Mouse (Mus musculus) lung, postnatal 0 days (tissue): Measurements from ENCODE around the gene Taar2. TPM values are rescaled to one million over a fixed set of nuclear protein-coding genes. Genes with fewer than 3 reads are reported as not detected.

ENCODE experiments used
- ATAC-seq: fragments of 200-750 bp; cut with Nextera tagmentation; 2 replicates; pipeline ENCODE4 v1.8.0; 2017; ENCODE audit warnings: moderate library complexity
- DNase-seq: peaks from one replicate; pipeline ENCODE4 v3.0.0-alpha.2; 2016; ENCODE audit warnings: low spot score
- H3K27ac ChIP-seq: fragments of 300-500 bp; sonication (generic); 2 replicates; pipeline ENCODE4 v1.5.1; 2014; ENCODE audit warnings: antibody characterized with exemption, mild to moderate bottlenecking, low read length, mixed read lengths
- H3K27me3 ChIP-seq: fragments of 300-500 bp; sonication (generic); replicated peaks from 2 replicates; pipeline ENCODE4 v1.6.1; 2014; ENCODE audit warnings: low read length, mixed read lengths; ENCODE audit not compliant: insufficient read depth
- H3K36me3 ChIP-seq: fragments of 300-500 bp; sonication (generic); 2 replicates; pipeline ENCODE4 v1.6.1; 2014; ENCODE audit warnings: low read length, mixed read lengths; ENCODE audit not compliant: insufficient read depth
- H3K4me1 ChIP-seq: fragments of 300-500 bp; sonication (generic); 2 replicates; pipeline ENCODE4 v1.6.1; 2014; ENCODE audit warnings: antibody characterized with exemption, low read depth, low read length, mixed read lengths; ENCODE audit not compliant: insufficient read depth
- H3K4me2 ChIP-seq: fragments of 300-500 bp; sonication (generic); replicated peaks from 2 replicates; pipeline ENCODE4 v1.6.1; 2014; ENCODE audit warnings: low read depth, mild to moderate bottlenecking, low read length, moderate library complexity, mixed read lengths
- H3K4me3 ChIP-seq: fragments of 300-500 bp; sonication (generic); 2 replicates; pipeline ENCODE4 v1.5.1; 2014; ENCODE audit warnings: low read depth, low read length
- H3K9ac ChIP-seq: fragments of 300-500 bp; sonication (generic); replicated peaks from 2 replicates; pipeline ENCODE4 v1.6.1; 2014; ENCODE audit warnings: low read depth, mild to moderate bottlenecking
- H3K9me3 ChIP-seq: fragments of 300-500 bp; sonication (generic); 2 replicates; pipeline ENCODE4 v1.6.1; 2016; ENCODE audit warnings: low read length, mixed read lengths
- CTCF ChIP-seq: IDR thresholded peaks from 2 replicates; pipeline ENCODE4 v1.5.1; 2016; ENCODE audit warnings: antibody characterized with exemption, mild to moderate bottlenecking
- EP300 ChIP-seq: IDR thresholded peaks from 2 replicates; pipeline ENCODE4 v1.6.1; 2016; ENCODE audit warnings: antibody characterized with exemption, mild to moderate bottlenecking, control low read depth
- WGBS: fragments of 180-500 bp; shearing (Covaris S2); extraction: QIAGEN DNeasy Blood & Tissue Kit; methylation state at CpG from one replicate; pipeline ENCODE4 v1.1.7; 2014; 5-methylcytosine and 5-hydroxymethylcytosine counted together
- polyA plus RNA-seq: library from polyadenylated mRNA; unstranded; fragments of >200 nt; fragmentation: Nextera tagmentation; extraction: Ambion mirVana; gene quantifications from 2 replicates; pipeline ENCODE4 v1.2.1, GENCODE M21; 2015

The Taar2 gene
- polyA plus RNA-seq, 1 experiment from 2014 or later, result 0.16 TPM

DNA sequence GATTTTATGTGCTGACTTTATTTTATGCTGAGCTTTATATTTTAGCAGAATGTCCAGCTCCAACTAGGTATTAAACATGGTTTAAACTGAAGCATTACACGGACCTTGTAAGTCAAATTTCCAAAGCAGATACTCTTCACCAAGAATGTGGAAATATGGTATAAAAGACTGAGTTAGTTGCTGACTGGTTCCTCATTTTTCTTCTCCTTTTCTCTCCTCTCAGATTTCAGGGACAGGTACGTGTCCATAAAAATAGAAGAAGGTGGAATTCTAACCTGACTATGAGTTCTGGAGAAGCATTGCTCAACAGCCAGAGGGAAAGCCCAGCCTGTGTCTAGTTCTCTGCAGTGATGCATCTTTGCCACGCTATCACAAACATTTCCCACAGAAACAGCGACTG, 18.3 kb upstream of the Taar2 start, which contains the start of gene Taar1:
Gene Taar1 (plus strand): TSS at position 301 of the 400 bp plus-strand sequence.
- no peaks in the 10 kb centered on the region for H3K9me3 ChIP-seq
- H3K9ac ChIP-seq, result no peak within 1 kb of the TSS
- H3K4me2 ChIP-seq, result no peak within 1 kb of the TSS
- TF ChIP-seq CTCF (no peak), EP300 (no peak)
- WGBS, result 85% methylated on average over 4 of the region's 4 CpGs
- DNase-seq (no peak), ATAC-seq (no peak)
- H3K27ac ChIP-seq, result no peak within 1 kb of the TSS
- no peak within 1 kb of the TSS for H3K4me3 ChIP-seq
- H3K36me3 ChIP-seq, result no peaks in the 10 kb centered on the region
- no peaks in the 10 kb centered on the region for H3K4me1 ChIP-seq
- H3K27me3 ChIP-seq, result no peaks in the 10 kb centered on the region

DNA sequence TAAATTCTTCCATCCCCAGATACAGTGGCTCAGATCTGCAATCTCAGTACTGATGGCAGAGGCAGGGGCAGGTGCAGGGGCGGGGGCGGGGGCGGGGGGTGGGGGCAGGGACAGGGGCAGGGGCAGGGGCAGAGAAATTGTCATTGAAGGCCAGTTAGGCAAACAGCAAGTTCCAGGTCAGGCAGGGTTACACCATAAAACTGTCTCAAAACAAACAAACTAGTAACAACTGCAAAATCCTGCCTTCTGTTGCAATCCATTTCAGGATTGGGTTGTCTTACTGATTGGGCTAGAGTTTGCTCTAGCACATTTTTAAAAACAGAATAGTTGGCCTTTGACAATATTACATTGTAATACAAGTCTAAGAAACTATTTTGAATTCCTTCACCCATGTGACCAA, 15.9 kb upstream of the Taar2 start:
- H3K4me3 ChIP-seq, result no peak overlapping the region
- H3K4me2 ChIP-seq, result no peak overlapping the region
- no peak overlapping the region for H3K9ac ChIP-seq
- ATAC-seq (no peak), DNase-seq (no peak)
- TF ChIP-seq CTCF (no peak), EP300 (no peak)
- H3K4me1 ChIP-seq, result no peaks in the 10 kb centered on the region
- H3K27ac ChIP-seq, result no peak overlapping the region
- no peaks in the 10 kb centered on the region for H3K36me3 ChIP-seq
- H3K27me3 ChIP-seq, result no peaks in the 10 kb centered on the region
- WGBS, result 67% methylated on average over 3 of the region's 3 CpGs
- no peaks in the 10 kb centered on the region for H3K9me3 ChIP-seq

DNA sequence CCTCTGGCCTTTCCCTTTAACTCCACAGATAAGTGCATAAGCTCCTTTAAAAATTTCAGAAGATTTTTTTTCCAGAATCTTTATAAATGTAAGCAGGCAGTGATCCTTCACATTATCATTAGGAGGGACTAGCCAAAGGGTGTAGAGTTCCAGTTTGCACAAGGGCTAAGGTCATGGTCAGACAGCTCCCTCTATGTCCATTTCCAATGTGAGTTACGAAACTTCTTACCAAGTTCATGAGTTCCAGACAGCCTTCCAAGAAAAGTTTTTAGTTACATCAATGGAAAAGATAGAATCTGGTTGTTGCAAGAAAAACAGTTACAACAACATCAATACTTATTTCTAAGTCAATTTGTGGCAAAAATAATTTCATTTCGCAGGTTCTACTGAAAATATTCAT, 14.4 kb upstream of the Taar2 start:
- no peaks in the 10 kb centered on the region for H3K27me3 ChIP-seq
- H3K9ac ChIP-seq, result no peak overlapping the region
- no peaks in the 10 kb centered on the region for H3K9me3 ChIP-seq
- no peaks in the 10 kb centered on the region for H3K4me1 ChIP-seq
- no peak for TF ChIP-seq EP300
- TF ChIP-seq CTCF, result no peak
- H3K4me3 ChIP-seq, result no peak overlapping the region
- no peak overlapping the region for H3K27ac ChIP-seq
- DNase-seq, result no peak
- no peaks in the 10 kb centered on the region for H3K36me3 ChIP-seq
- no peak overlapping the region for H3K4me2 ChIP-seq
- ATAC-seq, result no peak
- WGBS, result 79% methylated on average over 2 of the region's 2 CpGs

DNA sequence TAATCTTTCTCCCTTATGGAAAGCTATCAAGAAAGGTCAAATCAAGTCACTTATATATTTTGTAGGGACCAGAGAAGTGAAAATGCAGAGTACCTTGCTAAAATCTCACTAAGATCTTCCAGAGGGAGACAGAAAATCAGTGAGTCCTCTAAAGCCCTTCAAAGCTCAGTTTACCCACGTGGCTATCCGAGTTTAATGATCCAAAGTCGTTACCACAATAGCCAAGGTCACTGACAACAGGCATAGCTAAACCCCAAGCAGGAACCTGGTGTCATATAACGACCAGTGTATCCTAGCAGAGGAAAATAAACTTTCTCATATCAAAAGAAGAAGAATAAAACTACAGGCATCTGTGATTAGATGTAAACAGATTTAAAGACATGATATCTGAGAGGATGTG, 759 bp upstream of the Taar2 start:
- Histone ChIP-seq H3K4me1 (no peaks in the 10 kb centered on the region), H3K9ac (no peak overlapping the region), H3K27me3 (no peaks in the 10 kb centered on the region), H3K27ac (no peak overlapping the region), H3K4me2 (no peak overlapping the region), H3K9me3 (no peaks in the 10 kb centered on the region), H3K4me3 (no peak overlapping the region), H3K36me3 (no peaks in the 10 kb centered on the region)
- ATAC-seq (no peak), DNase-seq (no peak)
- WGBS, result 37% methylated on average over 4 of the region's 4 CpGs
- no peak for TF ChIP-seq CTCF
- no peak for TF ChIP-seq EP300

DNA sequence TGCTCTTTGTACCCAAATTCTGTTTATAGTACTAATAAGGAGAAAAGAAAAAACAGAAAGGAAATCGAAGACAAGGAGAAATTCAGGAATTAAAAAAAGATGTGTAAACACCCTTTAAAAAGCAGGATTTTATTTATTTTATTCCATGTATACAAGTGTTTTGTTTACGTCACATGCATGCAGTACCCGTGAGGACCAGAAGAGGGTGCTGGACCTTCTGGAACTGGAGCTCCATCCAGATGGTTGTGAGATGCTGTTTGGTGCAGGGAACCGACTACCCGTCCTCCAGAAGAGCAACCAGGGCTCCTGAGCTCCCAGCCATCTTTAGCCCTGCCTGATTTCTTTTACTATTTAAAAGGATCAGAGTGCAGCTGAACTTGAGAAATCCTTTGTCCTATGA, 4.1 kb downstream of the Taar2 start:
- ATAC-seq (no peak), DNase-seq (no peak)
- TF ChIP-seq EP300 (no peak), CTCF (peak; percentile 47)
- Histone ChIP-seq H3K9ac (no peak overlapping the region), H3K4me1 (no peaks in the 10 kb centered on the region), H3K4me3 (no peak overlapping the region), H3K4me2 (no peak overlapping the region), H3K36me3 (no peaks in the 10 kb centered on the region), H3K27ac (no peak overlapping the region), H3K9me3 (no peaks in the 10 kb centered on the region), H3K27me3 (no peaks in the 10 kb centered on the region)
- 77% methylated on average over 5 of the region's 5 CpGs for WGBS

DNA sequence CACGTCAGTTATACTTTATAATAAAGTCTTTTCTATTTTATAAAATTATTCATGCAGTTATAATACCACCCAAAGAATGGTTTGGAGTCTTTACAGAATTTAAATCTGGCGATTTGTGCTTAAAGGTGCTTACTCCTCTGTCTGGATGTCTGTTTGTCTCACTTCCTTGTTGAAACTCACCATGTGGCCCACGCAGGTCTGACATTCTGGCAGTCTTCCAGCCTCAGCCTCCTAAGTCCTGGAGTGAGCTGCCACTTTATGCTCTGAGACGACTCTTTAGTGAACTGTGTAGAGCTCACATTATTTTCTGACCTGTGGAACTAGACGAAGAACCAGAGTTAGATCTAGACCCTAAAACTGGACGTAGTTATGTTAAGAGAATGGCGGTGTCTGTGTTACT, 9.7 kb downstream of the Taar2 start:
- Histone ChIP-seq H3K27ac (no peak overlapping the region), H3K4me2 (no peak overlapping the region), H3K9me3 (no peaks in the 10 kb centered on the region), H3K4me3 (no peak overlapping the region), H3K27me3 (no peaks in the 10 kb centered on the region), H3K9ac (no peak overlapping the region), H3K4me1 (no peaks in the 10 kb centered on the region), H3K36me3 (no peaks in the 10 kb centered on the region)
- TF ChIP-seq EP300 (no peak), CTCF (no peak)
- 41% methylated on average over 7 of the region's 7 CpGs for WGBS
- DNase-seq, result peak; percentile 44
- ATAC-seq, result no peak

DNA sequence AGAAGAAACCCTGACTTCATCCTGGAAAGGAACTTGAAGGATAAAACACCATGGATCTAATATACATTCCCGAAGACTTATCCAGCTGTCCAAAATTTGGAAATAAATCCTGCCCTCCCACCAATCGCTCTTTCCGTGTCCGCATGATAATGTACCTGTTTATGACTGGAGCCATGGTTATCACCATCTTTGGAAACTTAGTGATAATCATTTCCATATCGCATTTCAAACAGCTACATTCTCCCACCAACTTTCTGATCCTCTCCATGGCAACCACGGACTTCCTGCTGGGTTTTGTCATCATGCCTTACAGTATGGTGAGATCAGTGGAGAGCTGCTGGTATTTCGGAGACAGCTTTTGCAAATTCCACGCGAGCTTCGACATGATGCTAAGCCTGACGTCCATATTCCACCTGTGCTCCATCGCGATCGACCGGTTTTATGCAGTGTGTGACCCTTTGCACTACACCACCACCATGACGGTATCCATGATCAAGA, 11.2 kb downstream of the Taar2 start, which contains the start of gene Taar3:
Gene Taar3 (plus strand): TSS at position 51 of the 498 bp plus-strand sequence.
- 87% methylated on average over 16 of the region's 16 CpGs for WGBS
- Histone ChIP-seq H3K4me3 (no peak within 1 kb of the TSS), H3K27me3 (no peaks in the 10 kb centered on the region), H3K4me1 (no peaks in the 10 kb centered on the region), H3K27ac (no peak within 1 kb of the TSS), H3K9me3 (no peaks in the 10 kb centered on the region), H3K9ac (no peak within 1 kb of the TSS), H3K36me3 (no peaks in the 10 kb centered on the region), H3K4me2 (no peak within 1 kb of the TSS)
- DNase-seq (no peak), ATAC-seq (no peak)
- TF ChIP-seq CTCF, result no peak
- TF ChIP-seq EP300, result no peak
